Mouse (Mus musculus): ENCODE measurements around the gene Raet1e. TPM values are rescaled to one million over a fixed set of nuclear protein-coding genes. Genes with fewer than 3 reads are reported as not detected.
A peak's percentile ranks its signal among the peaks of the same experiment; 100 is the strongest.
"Not testable (repeated sequence)": the region's sequence is repeated elsewhere in the genome, so short reads cannot be mapped to it uniquely, and the experiment has no call there.

The Raet1e gene
- under 1 TPM in 1 of 2 experiments, not detected in 1; 0.14 TPM for total RNA-seq (2021)
- long read RNA-seq, experiment 1, partial matches to known transcripts, result 0 of 8 reads
- long read RNA-seq, experiment 1, other reads (novel, unspliced or antisense), result 8 of 8 reads
- long read RNA-seq, experiment 2, partial matches to known transcripts, result 0 of 11 reads
- long read RNA-seq, experiment 2, other reads (novel, unspliced or antisense), result 11 of 11 reads

DNA sequence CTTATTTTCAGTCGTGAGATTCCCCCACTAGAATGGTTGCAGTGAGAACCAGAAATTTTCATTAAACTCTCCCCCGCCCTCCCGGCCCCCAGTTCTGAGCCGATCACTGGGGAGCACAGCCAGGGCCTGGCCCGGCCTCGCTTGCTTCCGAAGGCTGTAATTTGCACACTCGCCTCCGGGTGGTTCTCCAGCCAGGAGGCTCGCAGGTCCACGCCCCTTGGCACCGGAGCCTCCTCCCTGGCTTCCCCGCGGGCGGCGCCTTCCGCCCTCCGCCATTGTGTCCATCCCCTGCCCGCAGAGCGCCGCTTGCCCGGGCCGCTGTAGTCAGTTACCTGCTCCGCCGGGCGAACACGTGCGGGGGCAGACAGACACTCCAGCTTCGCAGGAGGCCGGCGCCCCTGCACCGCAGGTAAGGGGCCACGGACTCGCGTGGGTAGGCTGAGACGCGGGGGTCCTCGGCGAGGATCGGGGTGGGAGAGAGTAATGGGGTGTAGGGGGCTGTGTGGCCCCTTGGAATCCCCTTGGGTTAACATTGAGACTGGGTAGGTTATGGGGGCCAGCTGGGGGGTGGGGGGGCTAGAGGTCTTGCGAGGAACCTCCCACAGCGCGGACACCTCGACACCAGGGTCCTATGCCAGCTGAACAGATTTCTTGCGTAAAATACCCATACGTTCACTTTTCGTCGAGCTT, at the start of gene Raet1e, which contains the start of gene H60b:
TSS of gene Raet1e (plus strand) at position 260 of the 690 bp plus-strand sequence.
TSS of gene H60b (plus strand) at position 277 of the 690 bp plus-strand sequence.
- not testable (repeated sequence) for DNase-seq (ENCODE audit: low spot score)

DNA sequence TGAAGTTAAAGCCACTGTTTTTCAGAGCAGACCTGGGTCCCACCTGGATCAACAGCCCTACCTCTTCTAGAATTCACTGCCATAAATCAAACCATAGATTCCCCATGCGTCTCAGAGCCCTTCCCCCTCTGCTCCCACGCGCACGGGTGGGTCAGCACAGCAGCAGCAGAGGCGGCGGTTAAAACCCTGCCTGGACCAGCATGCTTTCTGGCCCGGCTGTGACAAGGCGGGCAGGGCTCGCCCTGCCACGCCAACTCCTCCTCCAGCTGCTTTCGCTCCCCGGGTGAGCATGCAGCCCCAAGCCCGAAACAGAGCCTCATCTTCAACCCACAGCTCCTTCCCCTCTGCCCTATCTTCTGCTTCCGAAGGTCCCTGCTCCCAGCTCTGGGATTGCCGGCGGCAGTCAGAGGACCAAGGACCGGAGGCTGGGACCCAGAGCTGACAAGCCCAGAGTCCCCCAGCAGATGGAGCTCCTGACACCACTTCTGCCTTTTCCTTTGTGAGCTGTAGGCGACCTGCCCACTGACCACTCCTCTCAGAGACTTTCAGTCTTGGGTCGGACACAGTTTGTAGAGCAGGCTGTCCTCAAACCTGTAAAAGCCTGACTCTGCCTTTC, 17.6 kb upstream of the Raet1e start:
- DNase-seq (ENCODE audit: low spot score), result peak; percentile 72

DNA sequence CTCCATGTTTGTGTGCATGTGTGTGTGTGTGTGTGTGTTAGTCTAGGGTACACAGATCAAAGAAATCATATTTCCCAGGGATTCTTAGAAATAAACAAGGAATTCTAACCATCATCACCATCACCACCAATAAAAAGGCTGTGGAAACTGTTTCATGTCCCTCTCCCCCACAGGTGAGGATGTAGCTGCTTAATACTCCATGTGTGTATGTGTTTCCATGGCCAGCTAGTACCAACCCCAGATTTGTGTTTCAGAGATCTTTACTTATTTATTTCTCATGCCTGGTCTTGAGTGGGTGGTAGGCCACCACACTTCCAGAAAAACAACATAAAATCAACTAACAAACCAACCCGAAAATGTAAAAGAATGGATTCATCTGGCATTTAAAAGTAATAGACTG, 16.2 kb upstream of the Raet1e start:
- not testable (repeated sequence) for DNase-seq (ENCODE audit: low spot score)

DNA sequence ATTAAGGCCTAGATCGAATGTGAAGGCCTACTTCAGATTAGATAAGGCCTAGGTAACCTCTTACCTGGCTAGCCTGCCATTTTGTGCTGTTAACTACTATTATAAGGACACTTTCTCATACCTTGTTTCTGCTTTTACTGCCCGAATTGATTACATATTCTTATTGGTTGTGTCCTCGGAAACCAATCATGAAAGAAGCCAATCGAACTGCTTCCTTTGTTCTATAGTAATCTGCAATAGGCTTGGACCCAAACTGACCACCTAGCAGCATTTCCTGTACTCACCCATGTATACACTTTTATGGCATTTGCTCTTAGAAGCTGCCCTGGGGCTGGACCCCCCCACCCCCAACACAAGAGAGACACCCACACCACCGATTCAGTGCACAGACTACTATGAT, 15.4 kb upstream of the Raet1e start:
- DNase-seq (ENCODE audit: low spot score), result no peak

DNA sequence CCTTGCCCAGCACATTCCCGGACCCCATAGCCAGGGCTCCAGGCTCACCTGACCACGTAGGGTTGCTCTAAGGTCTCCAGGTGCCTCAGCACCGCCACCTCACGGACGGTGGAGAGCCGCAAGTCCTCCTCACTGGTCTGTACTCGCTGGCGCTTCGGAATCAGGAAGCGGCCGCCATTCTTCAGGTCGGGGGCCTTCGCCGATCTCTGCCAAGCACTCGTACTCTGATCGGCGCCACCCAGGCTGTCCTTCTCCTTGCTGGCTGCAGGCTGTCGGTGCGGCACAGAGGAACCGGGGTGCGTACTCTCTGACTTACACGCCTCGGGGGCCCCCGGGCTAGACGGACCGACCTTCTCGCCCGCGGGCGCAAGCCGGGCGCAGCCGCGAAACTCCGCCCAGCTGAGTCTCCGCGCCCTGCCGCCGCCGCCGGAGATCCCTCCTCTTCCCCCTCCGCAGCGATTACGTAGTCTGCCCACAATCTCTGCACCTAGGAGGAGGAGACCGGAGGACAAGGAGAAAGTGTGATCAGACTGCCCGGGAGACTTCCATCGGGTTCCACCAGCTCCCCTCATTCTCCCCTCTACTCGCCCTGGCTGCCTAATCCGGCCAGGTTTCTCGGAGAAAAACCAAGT, 9.8 kb upstream of the Raet1e start:
- DNase-seq (ENCODE audit: low spot score), result peak; percentile 67

DNA sequence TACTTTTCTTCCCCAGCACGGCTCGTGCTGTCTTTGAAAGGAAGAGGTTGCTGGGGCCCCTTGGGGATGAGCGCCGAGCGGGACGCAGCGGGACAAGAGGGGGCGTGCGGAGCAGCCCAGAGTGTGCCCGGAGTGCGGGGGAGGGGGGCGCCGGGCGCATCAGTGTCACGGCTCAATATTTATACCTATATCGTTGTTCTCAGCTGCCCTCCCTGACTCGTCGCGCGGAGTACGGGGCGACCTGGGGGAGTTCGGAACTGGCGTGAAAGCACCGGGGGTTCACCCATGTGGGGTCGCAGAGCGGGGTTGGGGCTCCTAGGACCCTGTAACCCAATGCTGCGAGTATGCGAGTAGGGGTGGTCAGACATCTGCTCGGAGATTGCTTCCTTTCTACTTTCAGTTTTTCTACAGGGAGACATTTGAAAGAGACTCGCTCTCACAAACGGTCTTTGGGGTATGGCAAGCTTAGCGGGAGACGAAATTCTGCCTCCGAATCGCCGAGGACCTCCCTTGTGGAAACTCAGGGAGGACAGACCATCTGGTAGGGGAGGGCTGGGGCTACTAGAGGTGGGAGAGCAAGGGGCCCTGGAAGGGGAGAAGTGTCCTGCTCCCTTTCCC, 9.2 kb upstream of the Raet1e start, which contains the start of gene E030030I06Rik:
TSS of gene E030030I06Rik (minus strand) at position 198 of the 618 bp plus-strand sequence.
- no peak for DNase-seq (ENCODE audit: low spot score)

DNA sequence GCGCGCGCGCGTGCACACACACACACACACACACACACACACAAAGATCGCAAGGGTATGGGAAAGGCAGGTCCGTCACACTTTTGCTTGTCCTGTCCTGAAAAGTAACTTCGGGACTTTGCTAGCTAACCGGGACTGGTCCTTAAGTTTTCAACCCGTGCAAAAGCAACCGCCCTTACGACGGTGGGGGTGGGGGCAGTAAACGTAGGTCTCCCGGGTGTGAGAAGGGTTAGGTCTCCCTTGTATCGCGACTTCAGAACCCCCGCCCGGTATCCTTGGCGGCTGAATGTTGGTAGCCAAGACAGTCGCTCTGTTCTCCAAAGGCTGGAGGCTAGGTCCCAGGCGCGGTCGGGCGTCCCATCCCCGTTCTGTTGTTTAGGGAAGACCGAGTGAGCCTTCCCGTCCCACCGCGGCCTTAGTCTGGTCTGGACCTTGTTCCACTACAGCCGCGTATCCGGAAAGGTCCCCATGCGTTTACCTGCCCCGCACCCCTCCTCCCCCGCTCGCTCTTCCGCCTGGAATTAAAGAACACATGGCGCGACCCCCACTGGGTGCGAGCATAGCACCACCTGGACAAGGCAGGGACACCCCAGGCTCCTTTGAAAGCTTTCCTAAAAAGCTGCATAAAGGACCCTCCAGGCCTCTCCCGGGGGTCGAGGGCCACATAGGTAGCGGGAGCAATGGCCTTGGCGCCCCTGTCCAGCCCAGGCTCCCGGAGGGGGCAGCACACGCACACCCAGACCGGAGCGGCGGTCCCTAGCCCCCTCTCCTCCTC, 8.5 kb upstream of the Raet1e start:
- DNase-seq (ENCODE audit: low spot score), result no peak

DNA sequence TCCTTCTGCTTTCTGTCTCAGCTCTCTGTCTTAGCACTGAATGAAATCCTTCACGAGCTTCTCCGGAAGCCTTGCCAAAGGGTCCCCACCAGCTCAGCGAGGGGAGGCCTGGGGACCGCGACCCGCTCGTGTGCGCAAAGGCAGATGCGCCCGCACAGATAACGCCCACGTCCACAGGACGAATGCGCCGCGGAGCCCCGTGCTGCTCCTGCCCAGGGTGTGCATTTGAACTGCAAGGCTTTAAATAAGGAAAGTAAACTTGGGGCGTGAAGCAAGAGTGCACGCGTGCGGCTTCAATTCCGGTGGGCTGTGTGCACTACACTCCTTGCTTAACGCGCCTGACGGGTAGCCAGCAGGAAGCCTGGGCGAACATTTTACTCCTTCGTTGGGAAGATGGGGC, 7.8 kb upstream of the Raet1e start:
- DNase-seq (ENCODE audit: low spot score), result no peak

DNA sequence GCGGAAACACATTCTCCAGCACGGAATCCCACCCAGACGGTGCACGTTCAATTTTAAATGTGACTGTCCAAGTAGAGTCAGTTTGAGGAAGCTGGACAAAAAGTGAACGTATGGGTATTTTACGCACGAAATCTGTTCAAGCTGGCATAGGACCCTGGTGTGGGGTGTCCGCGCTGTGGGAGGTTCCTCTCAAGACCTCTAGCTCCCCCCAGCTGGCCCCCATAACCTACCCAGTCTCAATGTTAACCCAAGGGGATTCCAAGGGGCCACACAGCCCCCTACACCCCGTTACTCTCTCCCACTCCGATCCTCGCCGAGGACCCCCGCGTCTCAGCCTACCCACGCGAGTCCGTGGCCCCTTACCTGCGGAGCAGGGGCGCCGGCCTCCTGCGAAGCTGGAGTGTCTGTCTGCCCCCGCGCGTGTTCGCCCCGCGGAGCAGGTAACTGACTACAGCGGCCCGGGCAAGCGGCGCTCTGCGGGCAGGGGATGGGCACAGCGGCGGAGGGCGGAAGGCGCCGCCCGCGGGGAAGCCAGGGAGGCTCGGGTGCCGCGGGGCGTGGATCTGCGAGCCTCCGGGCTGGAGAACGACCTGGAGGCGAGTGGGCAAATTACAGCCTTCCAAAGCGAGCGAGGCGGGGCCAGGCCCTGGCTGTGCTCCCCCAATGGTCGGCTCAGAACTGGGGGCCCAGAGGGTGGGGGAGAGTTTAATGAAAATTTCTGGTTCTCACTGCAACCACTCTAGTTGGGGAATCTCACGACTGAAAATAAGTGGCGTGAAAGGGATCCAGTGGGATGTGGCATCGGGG, 7.1 kb upstream of the Raet1e start:
- not testable (repeated sequence) for DNase-seq (ENCODE audit: low spot score)

DNA sequence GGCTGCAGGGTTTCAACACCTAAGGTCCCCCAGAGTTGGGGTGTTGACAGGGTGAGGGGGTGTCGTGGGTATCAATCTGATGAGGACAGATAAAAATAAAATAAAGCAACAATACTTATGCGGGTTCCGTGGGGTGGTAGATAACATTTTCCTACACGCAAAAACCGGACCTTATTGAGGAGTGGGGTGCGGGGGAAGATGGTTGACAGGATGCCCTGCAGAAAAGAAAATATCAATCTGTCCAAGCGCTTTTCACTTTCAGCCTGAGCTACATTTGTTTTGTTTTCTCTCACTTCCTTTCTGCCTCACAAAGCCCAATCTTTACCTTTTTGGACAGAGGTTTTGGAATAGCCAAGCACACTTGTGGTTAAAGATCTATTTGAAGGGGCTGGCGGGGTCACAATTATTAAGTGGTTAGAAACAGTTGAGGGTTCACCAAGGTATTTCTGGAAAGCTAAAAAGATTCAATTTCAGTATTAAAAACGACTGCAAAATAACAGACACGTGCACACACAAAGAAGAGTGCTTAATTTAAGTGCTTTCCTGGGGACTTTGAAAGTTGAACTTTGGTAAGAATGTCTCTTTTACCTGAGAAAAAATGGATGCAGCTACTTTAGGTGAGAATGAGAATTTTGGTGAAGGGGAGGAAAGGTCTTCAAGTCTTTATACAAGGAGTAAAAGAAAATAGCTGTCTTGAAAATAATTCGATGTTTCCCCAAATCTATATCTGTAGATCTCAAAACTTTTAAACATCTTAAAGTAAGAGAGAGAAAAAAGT, 6.3 kb upstream of the Raet1e start:
- DNase-seq (ENCODE audit: low spot score), result not testable (repeated sequence)

DNA sequence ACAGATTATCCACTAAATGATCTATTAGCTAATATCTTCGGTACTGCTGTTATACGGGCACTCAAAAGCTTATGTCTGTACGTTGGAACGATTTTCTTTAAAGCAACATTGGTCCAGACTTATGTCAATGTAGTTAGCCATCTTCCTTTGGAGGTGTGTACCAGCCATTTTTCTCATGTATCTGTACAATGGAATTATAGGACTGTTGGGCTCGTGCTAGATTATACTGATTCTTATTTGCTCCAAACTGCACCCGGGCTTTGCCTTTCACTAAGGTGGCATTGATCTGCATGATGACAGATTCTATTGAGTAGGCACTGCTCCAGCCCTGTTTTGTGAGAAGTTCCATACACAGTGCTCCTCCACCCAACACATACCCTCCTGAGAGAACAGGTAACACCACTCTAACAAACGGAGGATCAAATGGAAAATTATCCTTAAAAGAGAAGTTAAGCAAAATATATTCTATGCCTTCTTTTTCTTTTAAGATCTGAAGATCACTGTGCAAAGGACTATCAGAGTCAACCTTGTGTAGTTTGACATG, 5.2 kb upstream of the Raet1e start:
- not testable (repeated sequence) for DNase-seq (ENCODE audit: low spot score)

DNA sequence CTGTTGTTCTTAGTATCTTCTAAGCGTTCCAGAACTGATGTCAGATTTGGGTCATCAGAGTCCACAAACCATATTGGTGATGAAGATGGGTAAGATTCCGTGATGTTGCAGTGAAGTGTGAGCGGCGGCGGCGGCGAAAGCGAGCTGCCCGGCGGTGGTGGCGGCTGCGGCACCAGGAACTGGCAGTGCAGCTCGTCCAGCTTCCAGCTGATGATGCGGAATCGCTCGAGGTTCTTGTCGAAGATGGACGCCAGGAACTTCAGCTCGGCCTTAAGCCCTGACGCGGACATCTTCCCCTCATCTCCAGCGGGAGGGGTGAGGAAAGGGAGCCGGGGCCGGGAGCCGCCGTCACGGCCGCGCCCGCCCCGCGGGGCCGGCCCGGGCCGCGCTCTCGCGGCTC, 4.2 kb upstream of the Raet1e start:
- not testable (repeated sequence) for DNase-seq (ENCODE audit: low spot score)

DNA sequence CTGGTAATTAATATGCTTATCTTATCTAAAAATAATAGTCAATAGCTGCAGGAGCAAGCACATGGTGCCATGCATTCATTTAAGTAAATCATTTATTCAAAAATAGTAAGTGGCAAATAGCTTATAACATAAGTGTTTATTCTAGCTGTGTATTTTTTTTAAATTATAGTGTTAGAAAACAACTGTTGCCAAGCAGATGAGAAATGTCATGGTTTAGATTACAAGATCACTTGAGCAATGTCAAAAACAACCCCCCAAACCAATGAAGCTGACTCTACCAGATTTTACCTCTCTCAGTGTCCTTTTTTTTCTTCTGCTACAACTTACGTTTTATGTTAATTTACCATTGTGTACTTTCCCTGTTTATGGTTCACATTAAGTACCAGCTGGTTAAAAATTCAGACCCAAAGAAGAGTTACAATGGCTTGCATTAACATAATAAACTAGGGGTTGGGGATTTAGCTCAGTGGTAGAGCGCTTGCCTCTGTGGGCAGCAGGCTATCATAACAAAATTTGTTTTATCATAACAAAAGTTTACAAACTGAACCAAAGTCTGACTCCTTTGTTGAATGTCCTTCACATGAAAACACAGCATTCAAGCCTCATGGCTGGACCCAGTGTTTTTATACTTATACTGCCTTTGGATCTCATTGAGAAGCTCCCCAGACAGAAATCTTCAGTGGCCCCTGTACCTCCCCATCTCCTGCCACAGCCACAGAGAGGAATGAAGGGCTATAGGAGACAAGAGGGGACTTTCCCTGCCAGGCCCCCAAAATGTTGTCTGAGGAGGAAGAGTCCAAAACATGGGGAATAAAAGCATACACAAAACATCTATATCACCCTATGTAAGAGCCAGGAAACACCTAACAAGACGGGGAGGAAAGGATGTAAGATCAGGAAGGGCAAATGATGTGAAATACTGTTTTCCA, 3.2 kb upstream of the Raet1e start:
- no peak for DNase-seq (ENCODE audit: low spot score)

DNA sequence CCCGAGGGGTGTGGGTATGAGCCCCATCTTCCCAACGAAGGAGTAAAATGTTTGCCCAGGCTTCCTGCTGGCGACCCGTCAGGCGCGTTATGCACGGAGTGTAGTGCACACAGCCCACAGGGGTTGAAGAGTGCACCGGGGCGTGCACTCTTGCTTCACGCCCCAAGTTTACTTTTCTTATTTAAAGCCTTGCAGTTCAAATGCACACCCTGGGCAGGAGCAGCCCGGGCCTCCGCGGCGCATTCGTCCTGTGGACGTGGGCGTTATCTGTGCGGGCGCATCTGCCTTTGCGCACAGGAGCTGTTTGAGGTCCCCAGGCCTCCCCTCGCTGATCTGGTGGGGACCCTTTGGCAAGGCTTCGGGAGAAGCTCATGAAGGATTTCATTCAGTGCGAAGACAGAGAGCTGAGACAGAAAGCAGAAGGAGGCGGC, 777 bp downstream of the Raet1e start:
- DNase-seq (ENCODE audit: low spot score), result no peak

DNA sequence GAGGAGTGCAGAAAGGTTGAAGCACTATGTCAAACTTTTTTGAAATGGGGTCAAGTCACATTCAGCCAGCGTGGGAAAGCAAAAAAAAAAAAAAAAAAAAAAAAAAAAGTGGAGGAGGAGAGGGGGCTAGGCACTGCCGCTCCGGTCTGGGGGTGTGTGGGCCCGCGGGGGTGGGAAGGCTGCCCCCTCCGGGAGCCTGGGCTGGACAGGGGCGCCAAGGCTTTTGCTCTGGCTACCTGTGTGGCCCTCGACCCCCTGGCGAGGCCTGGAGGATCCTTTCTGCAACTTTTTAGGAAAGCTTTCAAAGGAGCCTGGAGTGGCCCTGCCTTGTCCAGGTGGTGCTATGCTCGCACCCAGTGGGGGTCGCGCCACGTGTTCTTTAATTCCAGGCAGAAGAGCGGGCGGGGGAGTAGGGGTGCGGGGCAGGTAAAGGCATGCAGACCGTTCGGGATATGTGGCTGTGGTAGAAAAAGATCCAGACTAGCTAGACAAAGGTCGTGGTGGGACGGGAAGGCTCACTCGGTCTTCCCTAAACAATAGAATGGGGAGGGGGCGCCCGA, 1.3 kb downstream of the Raet1e start:
- no peak for DNase-seq (ENCODE audit: low spot score)

DNA sequence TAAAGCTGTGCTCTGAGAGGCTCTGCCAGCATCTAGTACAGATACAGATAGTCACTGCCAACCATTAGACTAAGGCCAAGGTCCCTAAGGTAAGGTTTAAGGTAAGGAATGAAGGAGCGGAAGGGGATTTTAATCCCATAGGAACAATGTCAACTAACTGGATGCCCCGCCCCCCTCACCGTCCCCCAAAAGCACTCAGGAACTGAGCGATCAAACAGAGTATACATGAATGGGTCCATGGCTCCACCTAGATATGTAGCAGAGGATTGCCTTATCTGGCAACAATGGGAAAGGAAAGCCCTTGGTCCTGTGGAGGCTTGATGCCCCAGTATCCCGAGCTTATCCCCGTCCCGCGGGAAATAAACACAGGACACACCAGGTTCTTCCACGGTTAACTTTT, 4.9 kb downstream of the Raet1e start:
- DNase-seq (ENCODE audit: low spot score), result not testable (repeated sequence)
